Mouse (Mus musculus): Measurements from ENCODE around the gene Limk2.

Gene Limk2

DNA sequence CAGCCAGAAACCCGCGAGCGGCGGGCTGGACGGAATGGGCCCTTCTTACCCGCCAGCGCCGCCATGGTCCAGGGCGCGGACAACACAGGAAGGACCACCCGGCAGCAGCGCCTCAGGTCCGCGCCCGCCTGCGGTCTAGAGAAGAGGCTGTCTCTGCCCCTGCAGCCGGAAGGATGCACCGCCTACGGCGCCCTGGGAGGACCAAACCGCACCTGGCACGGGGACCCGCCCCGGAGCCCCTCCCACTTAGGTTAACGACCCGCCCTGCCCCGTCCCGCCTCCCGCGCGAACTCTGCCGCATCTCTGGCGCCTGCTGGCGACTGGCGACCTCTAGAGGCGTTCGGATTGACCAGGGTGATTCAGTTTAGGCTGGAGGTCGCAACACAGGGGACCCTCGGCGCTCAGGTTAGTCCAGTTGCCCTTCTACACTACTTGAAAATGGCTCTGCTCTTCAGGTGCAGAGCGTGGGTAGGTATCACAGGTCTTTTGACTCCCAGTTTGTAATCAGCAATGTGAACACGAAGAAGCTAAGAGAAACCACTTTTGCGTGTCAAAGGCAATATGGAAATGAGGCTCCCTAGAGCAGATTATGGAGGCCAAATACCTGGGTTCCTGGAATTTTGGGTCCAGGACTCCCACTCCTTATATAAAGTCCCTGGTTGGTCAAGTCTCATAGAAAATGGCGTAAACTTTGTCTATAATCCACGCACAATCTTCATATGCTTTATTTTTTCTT is at the start of gene Limk2:
TSS of gene Limk2 (minus strand) at position 193 of the 736 bp plus-strand sequence.
- DNase-seq (ENCODE audit: low read depth, low spot score): peak; percentile 39

DNA sequence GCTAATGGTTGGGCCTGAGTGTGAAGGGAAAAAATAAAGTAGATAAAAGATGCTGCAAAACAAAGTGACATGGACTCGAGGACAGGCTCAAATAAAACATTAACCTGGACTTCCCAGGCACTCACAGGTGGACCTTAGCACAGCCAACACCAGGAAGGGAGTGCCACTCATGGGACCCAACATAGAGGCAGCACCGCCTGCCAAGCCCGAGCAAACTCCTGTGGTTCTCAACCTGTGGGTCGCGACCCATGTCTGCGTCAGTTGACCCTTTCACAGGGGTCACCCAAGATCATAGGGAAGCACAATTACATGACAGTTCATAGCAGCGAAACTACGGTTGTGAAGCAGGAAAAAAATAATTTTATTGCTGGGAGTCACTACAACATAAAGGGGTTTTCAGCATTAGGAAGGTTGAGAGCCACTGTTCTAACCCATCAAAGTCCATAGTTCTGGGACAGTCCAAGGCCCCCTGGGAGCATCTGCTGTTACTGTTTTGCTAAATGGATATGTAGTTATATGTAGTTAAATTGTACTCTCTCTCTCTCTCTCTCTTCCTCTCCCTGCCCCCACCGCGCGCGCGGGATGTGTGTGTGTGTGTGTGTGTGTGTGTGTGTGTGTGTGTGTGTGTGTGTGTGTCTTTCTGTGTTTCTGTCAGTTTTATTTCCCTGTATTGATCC is 49.6 kb upstream of the Limk2 start:
- DNase-seq (ENCODE audit: low read depth, low spot score): no peak

GRCm38 (mm10) chr11:3456354-3456753 is 47.4 kb upstream of the Limk2 start:
- no peak for DNase-seq (ENCODE audit: low read depth, low spot score)

DNA sequence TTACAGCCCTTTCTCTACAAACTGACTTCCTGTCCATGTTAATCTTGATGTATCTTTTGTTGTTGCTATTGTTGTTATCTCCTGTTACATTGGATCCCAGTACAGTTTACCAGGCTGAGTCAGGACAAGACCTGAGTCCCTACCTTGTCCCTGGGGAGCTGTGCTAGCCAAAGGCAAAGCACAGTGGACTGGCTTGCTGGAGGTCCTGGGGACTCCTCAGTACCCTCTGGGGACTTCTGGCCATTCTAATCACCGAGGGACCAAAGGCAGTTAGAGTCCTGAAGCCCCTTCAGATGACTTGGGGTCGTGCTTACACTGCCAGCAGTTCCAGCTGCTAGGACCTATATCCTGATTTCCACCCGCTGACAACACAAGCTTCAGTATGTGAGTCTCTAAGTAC is 45.5 kb upstream of the Limk2 start:
- no peak for DNase-seq (ENCODE audit: low read depth, low spot score)

DNA sequence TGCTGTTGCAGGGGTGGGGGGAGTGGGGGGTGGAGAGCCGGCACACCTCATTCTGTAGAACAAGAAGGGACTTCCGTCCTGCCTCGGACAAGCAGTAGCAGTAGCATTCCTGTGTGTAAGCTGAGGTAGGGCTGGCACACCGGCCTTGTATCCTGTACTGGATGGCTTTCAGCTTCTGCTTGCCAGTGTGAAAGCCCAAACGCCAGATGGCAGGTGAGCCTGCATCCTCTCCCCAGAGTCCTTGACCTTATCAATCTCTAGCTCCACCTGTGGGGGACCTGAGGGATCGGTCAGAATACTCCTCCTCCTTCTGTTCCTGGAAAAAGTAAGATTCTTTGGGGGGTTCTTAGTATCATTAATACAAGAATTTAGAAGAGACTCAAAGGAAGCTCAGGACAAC is 44.5 kb upstream of the Limk2 start:
- no peak for DNase-seq (ENCODE audit: low read depth, low spot score)

GRCm38 (mm10) chr11:3452769-3453168 is 43.8 kb upstream of the Limk2 start:
- DNase-seq (ENCODE audit: low read depth, low spot score): no peak

DNA sequence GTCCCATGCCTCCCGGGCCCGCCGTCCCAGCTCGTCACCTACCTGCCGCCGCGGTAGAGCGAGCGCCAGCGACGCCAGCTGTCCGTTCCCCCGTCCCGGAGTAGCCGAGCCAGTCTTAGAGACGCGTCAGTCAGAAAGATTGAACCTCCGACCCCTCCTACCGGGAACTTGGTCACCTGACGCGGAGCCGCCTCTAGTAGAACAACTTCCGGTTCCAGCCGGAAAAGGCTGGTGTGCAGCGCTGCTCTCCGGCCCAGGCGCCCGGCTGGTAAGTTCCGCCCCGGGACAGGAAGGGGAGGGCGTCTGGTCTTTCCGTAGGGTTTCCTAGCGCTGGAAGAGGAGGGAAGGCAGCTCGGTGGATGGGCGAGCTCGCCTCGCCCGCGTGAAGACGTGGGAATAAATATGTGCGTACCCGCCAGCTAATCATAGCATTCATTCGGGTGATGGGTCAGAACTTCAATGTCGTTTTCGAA is 43.2 kb upstream of the Limk2 start, which contains the start of gene Rnf185:
TSS of gene Rnf185 (minus strand) at position 197 of the 473 bp plus-strand sequence.
- DNase-seq (ENCODE audit: low read depth, low spot score): peak; percentile 89

DNA sequence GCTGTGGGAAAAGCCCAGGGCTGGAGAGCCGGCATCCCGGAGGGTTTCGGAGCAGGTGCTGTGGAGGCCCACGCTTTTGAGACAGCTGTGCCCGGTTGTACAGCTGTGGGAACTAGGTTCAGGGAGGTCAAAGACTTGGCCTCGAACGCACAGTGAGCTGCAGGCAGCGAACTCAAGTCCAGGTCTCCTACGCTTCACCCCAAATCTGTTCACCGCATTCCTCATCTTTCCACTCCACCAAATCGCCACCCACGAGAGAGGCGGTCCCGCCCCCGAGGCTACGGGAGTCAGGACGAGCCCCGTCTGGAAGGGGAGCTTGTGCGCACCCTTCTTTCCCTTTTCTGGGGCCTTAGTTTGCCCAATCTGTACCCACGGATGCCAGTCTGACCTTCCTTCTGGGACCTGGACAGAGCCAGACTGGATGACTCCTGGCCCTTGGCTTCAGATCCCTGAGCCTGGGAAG is 42.7 kb upstream of the Limk2 start:
- DNase-seq (ENCODE audit: low read depth, low spot score): no peak

GRCm38 (mm10) chr11:3444875-3445274 is 35.9 kb upstream of the Limk2 start:
- no peak for DNase-seq (ENCODE audit: low read depth, low spot score)

DNA sequence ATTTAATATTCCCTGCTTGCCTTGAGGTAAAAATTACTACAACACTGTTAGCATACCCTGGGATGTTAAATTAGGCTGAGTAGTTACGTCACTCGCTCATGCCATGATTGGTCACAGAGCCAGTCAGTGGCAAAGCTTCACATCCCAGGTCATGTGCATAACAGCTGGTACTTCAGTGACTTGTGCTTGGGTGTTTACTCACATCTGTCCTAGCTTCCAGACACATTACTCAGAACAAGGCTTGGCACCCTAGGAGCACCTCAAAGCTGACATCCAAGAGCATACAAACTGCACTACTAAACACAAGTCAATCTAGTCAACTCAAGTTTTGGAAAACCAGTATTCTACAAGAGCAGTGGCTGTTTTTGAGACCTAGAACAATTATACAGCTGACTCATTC is 34.1 kb upstream of the Limk2 start:
- no peak for DNase-seq (ENCODE audit: low read depth, low spot score)

GRCm38 (mm10) chr11:3442677-3443076 is 33.7 kb upstream of the Limk2 start:
- no peak for DNase-seq (ENCODE audit: low read depth, low spot score)

DNA sequence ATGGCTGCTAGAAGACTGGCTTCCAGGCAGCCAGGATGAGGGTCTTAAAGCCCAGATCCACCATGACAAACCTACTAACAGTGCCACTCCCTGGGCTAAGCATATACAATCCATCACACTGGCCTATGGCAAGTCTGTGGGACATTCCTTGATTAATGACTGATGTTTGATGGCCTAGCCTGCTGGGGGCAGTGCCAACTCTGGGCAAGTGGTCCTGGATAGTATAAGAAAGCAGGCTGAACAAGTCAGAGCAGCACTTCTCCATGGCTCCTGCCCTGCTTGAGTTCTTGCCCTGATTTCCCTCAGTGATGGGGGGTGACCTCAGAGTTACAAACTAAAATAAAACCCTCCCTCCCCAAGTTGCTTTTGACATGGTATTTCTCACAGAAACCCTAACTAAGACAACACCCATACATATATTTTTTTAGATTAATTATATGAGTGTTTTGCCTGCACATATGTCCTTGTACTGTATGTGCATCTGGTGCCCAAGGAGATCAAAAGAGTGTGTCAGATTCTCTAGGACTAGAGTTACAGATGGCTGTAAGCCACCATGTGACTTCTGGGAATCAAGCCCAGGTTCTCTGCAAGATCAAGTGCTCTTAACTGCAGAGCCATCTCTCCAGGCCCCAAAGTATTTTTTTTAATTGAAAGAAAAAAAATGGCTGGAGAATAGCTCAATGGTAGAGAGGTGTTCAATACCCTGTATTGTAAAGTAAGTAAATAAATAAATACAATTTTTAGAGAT is 32.9 kb upstream of the Limk2 start:
- DNase-seq (ENCODE audit: low read depth, low spot score): peak; percentile 43

DNA sequence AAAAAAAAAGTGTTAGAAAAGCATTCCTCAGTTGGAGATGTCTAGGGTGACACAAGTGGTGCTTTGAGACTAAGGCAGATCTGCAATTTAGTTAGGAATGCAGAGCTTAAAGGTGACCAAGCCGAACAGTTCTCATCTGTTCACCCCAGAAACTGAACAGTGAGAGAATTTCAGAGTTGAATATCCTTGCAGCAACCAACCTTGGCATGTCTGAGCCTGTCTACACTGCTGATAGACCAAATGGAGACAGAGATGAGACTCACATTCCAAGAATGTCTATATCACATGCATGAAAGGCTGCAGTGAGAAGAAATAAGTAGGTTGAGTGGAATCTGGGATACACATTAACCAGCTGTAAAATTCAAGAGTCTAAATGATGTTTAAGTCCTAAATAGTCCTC is 28.6 kb upstream of the Limk2 start:
- DNase-seq (ENCODE audit: low read depth, low spot score): no peak

DNA sequence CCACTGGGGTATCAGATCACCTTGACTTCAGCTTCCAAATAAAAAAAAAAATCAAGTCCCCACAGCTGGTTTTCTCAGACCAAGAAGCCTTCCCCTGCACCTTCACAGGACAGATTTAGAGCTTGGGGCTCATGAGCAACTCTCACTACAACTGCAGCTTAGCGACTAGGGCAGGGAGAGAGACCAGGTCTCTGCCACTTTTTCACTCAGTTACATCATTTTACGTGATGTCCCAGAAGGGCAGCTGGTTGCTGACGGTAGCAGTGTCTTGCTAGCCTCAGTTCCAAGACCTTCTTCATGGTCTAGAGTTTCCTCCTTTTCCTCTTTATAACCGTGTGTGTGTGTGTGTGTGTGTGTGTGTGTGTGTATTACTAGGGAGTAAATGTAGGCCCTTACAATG is 24.8 kb upstream of the Limk2 start:
- DNase-seq (ENCODE audit: low read depth, low spot score): no peak

GRCm38 (mm10) chr11:3431976-3432603 is 23.1 kb upstream of the Limk2 start:
- DNase-seq (ENCODE audit: low read depth, low spot score): no peak

DNA sequence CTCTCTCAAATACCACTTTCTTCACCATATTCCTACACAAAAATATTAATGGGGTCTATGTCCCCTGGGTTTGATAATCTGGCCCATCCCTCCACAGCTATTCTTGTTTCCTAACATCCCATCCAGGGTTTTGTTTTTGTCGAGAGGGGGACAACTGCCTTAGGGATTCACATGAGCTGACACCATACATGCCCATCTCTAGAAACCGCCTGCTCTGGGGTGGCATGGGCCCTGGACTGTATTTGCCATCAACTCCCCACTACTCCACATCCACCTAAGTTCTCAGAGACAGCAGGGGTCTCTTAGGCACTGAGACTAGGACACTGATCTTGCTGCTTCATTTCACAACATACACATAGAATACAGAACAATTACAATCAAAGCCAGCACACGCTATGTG is 22.5 kb upstream of the Limk2 start:
- DNase-seq (ENCODE audit: low read depth, low spot score): no peak

- DNase-seq (ENCODE audit: low read depth, low spot score): no peak
Measured at GRCm38 (mm10) chr11:3428632-3429031, 19.6 kb upstream of the Limk2 start.

DNA sequence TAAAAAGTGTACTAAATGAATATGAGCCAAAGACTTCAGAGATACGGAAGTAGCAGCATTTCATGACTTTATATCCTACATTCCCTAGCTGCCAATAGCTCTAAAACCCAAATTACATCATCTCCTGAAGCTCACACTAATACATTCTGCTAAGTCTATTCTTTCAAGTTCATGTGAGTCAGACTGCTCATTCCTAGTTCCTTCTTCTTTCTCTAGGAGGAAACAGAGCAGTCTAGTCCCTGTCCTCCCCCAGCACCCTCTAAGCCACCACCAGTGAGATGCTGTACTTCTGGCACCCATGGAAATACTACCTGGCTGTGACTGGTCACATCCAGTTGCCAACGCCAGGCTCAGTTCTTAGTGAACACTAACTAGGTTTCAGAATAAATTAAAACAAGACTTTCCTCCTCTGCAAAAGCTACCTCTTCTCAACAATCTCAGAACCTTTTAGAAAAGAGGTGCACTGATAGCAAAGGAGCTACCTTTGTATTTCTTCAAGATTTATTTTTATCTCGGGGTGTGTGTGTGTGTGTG is 18.8 kb upstream of the Limk2 start:
- DNase-seq (ENCODE audit: low read depth, low spot score): no peak

DNA sequence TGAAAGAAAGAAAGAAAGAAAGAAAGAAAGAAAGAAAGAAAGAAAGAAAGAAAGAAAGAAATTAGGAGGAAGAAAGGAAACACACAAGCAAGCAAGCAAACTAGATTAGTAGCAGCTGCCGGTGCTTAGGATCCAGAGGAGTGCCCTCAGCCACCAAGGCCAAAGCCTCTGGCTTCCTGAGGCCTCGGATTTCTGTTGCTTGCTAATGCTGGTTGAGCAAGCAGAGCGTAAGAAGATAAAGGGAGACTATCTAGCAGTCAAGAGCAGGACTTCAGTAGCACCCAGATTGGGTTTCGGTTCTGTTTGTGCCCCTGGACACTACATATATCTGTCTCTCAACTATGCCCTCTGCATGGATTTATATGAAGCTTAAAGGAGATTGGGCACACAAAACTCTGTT is 13.3 kb upstream of the Limk2 start:
- no peak for DNase-seq (ENCODE audit: low read depth, low spot score)

GRCm38 (mm10) chr11:3418741-3419140 is 9.8 kb upstream of the Limk2 start:
- DNase-seq (ENCODE audit: low read depth, low spot score): no peak

DNA sequence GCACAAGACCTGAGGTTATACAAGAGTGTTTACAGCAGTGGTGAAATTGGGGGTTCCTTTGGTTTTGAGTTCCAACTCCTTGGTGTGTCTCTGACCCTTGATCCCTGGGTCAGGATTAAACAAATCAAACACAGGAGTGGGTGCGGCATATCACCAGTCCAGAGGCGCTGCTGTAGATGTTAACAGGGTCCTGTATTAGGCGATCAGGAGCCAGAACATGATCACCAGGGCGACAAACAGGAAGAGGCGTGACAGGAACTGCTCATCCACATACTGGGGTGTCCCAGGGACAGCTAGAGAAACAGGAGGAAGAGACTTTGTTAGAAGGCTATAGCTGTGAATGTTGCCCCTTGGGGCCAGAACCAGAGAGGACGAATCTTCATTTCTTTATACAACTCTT is 8.8 kb upstream of the Limk2 start:
- DNase-seq (ENCODE audit: low read depth, low spot score): no peak

DNA sequence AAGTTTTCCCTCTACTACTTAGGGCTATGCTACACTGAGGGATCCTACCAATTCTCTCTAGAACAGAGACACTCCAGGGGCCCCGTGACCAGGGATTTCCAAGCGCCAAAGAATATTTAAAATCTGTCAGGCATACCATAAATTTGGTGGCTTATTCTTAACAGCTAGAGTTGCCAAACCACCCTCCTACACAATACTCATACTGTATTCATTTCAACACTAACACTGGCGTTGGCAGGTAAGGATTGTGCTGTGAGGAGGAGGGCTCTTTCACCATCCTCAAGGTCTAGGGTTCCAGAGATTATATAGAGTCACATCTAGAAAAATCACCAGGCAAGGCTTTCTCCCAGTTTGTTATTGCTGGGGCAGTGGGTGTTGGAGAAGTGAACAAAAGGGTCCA is 7.4 kb upstream of the Limk2 start:
- no peak for DNase-seq (ENCODE audit: low read depth, low spot score)

Measured in brain, embryonic 18.5 days (tissue).